Mouse (Mus musculus): ENCODE measurements around the gene Psmd9. TPM values are rescaled to one million over a fixed set of nuclear protein-coding genes. Genes with fewer than 3 reads are reported as not detected.

Gene Psmd9
- polyA plus RNA-seq, 1 experiment = 19.5 TPM

DNA sequence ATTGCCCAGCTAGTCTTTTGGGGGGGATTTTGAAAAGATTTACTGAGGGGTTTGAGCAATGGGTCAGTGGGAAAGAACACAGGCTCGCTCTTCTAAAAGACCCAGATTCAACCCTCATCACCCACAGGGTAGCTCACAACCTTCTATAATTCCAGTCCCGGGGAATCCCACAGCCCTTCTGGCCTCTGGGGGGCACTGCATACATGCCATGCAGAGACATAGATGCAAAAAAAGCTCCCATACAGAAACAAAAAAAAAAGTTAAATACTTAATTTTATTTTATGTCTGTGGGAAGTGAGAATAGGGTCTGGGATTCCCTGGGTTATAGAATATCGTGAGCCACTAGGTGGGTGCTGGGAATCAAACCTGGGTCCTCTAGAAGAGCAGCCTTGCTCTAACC is 97.7 kb downstream of the Psmd9 start:
- Histone ChIP-seq H3K4me3 (ENCODE audit: insufficient read depth, low read depth, low read length) (no peak overlapping the region), H3K27ac (replicated peaks; ENCODE audit: low read depth, low read length) (no peak overlapping the region), H3K4me1 (ENCODE audit: control insufficient read depth, insufficient read depth, insufficient read length, low read length) (no peaks in the 10 kb centered on the region)

DNA sequence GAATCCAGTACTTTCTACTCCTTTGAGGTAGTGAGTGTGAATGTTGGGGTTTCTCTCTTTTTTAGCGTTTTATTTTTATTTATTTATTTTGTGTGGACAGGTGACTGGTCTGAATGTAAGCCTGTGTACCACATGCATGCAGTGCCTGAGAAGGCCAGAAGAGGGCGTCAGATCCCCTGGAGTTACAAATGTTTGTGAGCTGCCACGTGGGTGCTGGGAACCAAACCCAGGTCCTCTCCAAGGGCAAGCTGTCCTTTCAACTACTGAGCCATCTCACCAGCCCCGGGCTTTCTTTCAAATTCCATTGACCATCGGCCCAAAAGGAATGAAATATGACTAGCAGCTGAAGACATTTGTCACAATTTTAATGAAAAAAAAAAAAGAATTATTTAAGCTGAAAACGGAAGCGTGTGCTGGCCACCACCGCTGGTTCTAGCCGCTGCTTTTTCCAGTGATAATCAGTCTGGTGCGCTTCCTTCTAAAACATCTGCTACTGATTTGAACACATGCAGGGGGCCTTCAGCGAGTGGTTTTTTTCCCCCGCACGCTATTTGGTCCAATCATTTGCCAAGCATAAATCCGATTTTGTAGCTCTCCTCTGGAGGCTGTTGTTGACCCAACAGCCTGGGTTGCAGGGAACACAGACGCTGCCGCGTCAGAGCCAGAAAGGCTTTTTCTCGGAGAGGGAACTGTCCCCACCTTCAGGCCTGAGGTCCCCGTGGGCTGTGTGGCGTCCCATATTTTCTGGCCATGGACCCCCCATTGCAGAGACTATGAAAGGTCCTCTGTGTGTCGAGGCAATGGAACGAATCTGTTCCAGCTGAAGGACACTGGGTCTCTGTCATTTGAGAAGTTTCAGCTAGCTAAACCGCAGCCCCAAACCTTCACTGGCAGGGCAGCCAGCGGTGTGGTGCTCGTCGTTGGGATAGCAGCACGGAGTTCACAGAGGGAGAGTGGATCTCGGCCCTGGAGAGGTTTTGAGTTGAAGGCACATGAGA is 99.6 kb downstream of the Psmd9 start:
- no peak overlapping the region for H3K4me3 ChIP-seq (ENCODE audit: insufficient read depth, low read depth, low read length)
- H3K27ac ChIP-seq (replicated peaks; ENCODE audit: low read depth, low read length) = no peak overlapping the region
- no peaks in the 10 kb centered on the region for H3K4me1 ChIP-seq (ENCODE audit: control insufficient read depth, insufficient read depth, insufficient read length, low read length)

DNA sequence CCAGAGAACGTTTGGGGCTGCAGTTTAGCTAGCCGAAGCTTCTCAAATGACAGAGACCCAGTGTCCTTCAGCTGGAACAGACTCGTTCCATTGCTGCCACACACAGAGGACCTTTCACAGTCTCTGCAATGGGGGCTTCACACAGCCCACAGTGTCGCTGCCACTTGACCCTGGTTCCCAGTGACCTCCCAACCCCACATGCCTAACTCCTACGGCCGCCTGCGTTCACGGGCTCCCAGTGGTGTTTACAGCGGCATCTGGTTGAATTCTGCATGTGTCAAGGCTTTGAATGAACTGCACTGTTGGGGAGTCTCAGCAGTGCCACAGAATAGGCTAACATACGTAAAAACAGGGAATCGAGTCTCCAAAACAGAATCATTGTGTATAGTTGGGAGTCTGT is 101.7 kb downstream of the Psmd9 start:
- Histone ChIP-seq H3K27ac (replicated peaks; ENCODE audit: low read depth, low read length) (no peak overlapping the region), H3K4me1 (ENCODE audit: control insufficient read depth, insufficient read depth, insufficient read length, low read length) (no peaks in the 10 kb centered on the region), H3K4me3 (ENCODE audit: insufficient read depth, low read depth, low read length) (no peak overlapping the region)

DNA sequence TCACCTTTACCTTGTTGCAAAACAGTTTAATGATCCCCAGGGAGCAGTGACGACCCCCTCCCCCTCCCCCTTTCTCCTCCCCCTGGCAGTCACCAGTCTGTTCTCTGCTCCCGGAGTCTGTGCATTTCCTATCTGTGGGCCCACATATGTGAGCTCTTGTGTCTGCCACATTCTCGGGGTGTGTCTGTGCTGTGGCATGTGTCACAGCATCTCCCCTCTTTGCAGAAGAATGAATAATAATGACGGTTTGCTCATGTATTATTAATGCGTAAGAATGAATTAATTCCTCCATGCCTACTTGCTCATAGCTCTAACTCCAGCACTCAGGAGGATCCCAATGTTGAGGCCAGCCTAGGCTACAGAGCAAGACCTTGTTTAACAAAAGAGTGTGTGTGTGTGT is 103.7 kb downstream of the Psmd9 start:
- no peaks in the 10 kb centered on the region for H3K4me1 ChIP-seq (ENCODE audit: control insufficient read depth, insufficient read depth, insufficient read length, low read length)
- no peak overlapping the region for H3K27ac ChIP-seq (replicated peaks; ENCODE audit: low read depth, low read length)
- no peak overlapping the region for H3K4me3 ChIP-seq (ENCODE audit: insufficient read depth, low read depth, low read length)

DNA sequence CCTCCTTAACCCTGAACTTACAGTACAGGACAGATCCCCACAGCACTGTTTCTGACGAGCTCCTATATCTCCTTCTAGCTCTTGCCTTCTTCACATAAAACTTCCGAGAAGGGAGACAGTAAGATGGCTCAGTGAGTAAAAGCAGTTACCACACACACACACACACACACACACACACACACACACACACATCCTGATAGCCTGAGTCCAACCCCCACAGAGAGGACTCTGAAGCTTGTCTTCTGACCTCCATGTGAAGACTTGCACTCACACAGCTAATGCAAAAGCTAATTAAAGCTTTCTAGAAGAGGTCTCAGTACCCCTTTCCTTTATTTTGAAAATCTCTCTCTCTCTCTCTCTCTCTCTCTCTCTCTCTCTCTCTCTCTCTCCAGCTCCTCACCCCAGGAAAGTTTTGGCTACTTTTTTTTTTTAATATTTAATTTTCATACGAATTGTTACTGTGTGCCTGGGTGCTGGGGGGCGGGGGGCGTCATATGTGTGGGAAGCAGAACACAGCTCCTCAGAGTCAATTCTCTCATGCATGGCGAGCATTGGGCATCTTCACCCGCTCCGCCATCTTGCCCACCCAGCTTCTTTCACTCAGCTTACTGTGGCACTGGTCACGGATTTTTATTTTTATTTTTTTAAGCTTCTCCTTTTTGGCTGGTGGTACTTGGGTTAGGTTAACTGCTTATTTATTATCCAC is 107.6 kb downstream of the Psmd9 start:
- no peaks in the 10 kb centered on the region for H3K4me1 ChIP-seq (ENCODE audit: control insufficient read depth, insufficient read depth, insufficient read length, low read length)
- no peak overlapping the region for H3K27ac ChIP-seq (replicated peaks; ENCODE audit: low read depth, low read length)
- no peak overlapping the region for H3K4me3 ChIP-seq (ENCODE audit: insufficient read depth, low read depth, low read length)

DNA sequence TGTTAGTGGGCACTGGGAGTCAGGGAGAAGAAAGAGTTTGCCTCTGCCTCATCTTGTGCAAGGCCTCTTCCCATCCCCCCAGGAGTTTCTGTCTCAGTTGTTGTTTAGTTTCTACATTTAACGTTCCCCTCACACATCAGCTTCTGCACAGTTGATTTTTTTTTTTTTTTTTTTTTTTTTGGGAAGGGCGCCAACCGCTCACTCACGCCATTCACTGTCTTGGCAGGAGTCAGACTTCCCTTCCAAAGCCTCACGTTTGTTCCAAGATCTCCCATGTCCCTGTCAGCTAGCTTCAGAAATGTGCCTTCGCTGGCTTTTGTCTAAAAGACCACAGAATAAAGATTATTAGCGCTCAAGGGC is 108.1 kb downstream of the Psmd9 start:
- Histone ChIP-seq H3K4me3 (ENCODE audit: insufficient read depth, low read depth, low read length) (no peak overlapping the region), H3K4me1 (ENCODE audit: control insufficient read depth, insufficient read depth, insufficient read length, low read length) (no peaks in the 10 kb centered on the region), H3K27ac (replicated peaks; ENCODE audit: low read depth, low read length) (no peak overlapping the region)

DNA sequence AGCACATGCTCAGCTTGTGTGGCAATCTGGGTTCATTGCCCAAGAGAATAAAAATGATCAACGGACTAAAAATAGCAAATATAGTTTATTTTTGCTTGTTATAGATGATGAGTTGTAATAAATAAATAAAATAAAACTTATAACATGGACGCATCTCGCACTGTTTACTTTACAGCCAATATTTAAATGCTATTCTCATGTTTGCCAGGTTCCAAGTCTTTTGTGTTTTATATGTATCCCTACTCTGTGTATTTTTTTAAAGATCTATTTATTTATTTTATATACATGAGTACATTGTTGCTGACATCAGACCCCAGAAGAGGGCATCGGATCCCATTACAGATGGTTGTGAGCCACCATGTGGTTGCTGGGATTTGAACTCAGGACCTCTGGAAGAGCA is 108.5 kb downstream of the Psmd9 start:
- Histone ChIP-seq H3K4me1 (ENCODE audit: control insufficient read depth, insufficient read depth, insufficient read length, low read length) (no peaks in the 10 kb centered on the region), H3K4me3 (ENCODE audit: insufficient read depth, low read depth, low read length) (no peak overlapping the region), H3K27ac (replicated peaks; ENCODE audit: low read depth, low read length) (no peak overlapping the region)

DNA sequence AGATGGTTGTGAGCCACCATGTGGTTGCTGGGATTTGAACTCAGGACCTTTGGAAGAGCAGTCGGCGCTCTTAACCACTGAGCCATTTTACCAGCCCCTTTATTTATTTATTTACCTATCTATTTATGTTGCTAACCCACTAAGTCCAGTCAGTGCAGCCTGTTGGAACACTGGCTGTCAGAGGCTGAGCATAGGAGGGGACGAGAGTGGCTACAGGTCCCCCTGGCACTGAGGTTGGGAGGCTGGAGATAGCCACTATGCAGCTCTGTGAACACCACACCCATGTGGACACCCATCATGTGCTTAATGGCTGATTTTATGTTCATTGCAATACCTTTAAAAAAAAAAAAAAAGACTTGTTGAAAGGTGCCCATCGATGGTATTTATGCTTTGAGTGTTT is 110.0 kb downstream of the Psmd9 start:
- H3K27ac ChIP-seq (replicated peaks; ENCODE audit: low read depth, low read length) = no peak overlapping the region
- no peak overlapping the region for H3K4me3 ChIP-seq (ENCODE audit: insufficient read depth, low read depth, low read length)
- no peaks in the 10 kb centered on the region for H3K4me1 ChIP-seq (ENCODE audit: control insufficient read depth, insufficient read depth, insufficient read length, low read length)

DNA sequence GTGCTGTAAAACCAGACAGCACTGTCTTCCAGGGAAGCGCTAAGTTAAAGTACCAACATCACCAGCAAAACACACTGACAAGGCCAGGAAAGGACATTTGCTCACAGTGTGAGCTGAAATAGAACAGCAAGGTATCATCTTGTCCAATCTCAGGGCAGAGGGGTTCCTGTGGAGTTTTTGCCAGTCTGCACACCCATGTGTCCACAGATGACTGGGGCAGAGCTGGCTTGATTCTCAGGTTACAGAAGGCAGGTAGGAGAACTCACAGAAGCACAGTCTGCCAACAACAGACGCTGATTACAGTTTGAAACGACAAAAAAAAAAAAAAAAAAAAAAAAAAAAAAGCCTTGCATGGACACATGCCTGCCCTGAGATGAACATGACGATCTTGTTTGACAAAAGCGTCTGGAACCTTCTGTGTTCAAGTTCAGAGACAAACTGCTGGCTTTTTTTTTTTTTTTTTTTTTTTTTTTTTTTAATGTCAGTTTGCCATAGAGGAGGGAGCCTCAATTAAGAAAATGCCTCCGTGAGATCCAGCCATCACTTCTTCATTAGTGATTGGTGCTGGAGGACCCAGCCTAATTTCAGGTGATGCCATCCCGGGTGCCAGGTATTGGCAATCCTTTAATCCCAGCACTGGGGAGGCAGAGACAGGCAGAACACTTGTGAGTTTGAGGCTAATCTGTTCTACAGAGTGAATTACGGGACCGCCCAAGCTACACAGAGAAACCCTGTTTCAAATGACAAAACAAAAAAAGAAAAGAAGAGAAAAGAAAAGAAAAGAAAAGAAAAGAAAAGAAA is 112.3 kb downstream of the Psmd9 start:
- no peaks in the 10 kb centered on the region for H3K4me1 ChIP-seq (ENCODE audit: control insufficient read depth, insufficient read depth, insufficient read length, low read length)
- no peak overlapping the region for H3K27ac ChIP-seq (replicated peaks; ENCODE audit: low read depth, low read length)
- H3K4me3 ChIP-seq (ENCODE audit: insufficient read depth, low read depth, low read length) = no peak overlapping the region

DNA sequence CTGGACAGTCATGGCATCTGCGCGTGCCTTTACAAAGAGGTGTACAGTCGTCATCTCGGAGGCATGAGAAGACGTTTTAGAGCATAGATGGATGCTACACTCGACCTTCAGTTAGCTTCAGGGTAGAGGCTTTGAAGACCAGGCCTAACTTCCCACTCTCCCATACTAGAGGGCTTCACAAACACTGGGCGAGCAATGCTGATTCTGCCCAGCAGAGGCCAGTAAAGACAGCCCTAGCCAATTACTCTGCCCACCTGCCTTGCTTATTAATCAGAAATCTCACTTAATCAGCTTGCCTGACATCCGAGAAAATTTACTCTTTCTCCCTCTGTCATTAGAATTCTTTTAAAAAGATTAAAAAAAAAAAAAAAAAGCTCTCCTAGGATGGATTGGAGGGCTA is 116.0 kb downstream of the Psmd9 start:
- Histone ChIP-seq H3K27ac (replicated peaks; ENCODE audit: low read depth, low read length) (no peak overlapping the region), H3K4me3 (ENCODE audit: insufficient read depth, low read depth, low read length) (no peak overlapping the region), H3K4me1 (ENCODE audit: control insufficient read depth, insufficient read depth, insufficient read length, low read length) (no peaks in the 10 kb centered on the region)

DNA sequence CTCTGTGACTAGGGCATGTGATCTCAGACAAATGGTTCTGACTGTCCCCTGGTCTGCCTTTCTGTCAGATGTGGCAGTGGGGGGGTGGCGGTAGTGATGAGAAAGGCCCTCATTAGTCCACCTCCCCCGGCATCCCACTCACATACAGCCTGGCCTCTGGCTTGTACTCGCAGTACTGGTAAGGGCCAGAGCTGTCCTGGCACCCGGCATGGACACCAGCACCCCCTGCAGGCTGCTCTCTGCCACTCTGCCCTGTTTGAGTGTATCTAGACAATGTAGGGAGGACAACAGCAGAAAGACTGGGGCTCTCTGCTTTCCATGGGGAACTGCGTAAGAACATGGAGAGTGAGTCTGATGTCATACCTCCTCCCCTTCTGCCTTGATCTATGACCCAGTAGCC is 118.9 kb downstream of the Psmd9 start:
- H3K4me1 ChIP-seq (ENCODE audit: control insufficient read depth, insufficient read depth, insufficient read length, low read length) = no peaks in the 10 kb centered on the region
- no peak overlapping the region for H3K27ac ChIP-seq (replicated peaks; ENCODE audit: low read depth, low read length)
- no peak overlapping the region for H3K4me3 ChIP-seq (ENCODE audit: insufficient read depth, low read depth, low read length)

DNA sequence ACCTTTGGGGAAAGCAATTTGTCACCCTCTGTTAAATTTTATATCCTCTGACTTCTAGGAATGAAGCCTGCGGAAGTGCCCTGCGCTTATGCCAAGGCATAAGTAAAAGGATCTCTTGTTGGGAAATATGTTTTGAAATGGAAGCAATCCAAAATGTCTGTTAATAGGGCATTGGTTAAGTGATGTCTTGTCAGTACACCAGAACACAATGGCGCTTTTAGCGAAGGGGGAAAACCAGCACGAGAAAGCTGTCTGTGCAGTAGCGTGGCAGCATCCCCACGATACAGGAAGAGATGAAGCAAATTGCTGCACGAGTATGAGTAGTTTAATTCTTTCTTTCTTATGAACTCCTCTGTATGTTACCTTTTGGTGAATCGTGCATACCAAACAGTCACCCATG is 125.4 kb downstream of the Psmd9 start:
- H3K4me1 ChIP-seq (ENCODE audit: control insufficient read depth, insufficient read depth, insufficient read length, low read length) = no peaks in the 10 kb centered on the region
- no peak overlapping the region for H3K4me3 ChIP-seq (ENCODE audit: insufficient read depth, low read depth, low read length)

DNA sequence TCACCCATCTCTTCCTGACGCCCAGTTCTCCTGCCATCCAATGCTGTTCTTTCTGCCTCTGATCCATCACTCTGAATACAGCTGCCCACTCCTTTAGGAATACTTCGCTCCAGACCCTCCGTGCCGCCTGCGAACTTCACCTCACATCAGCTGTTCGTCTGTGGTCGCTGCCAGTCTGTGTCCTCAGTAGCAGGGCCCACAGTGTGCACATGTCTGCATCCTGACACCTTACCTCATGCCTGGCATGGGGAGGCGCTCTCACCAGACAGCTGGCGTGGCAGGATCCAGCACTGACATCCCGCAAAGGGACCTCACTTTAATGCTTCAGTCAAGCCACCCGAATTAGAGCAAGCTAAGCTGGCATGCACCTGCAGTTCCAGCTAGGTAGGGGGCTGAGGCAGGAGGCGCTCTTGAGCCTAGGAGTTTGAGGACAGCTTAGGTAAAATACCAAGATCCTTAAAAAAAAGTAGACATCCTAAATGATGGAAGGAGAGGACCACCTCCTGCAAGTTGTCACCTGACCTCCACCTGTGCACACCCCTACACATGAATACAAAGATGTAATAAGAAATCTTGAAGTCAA is 127.1 kb downstream of the Psmd9 start:
- H3K4me3 ChIP-seq (ENCODE audit: insufficient read depth, low read depth, low read length) = no peak overlapping the region
- H3K27ac ChIP-seq (replicated peaks; ENCODE audit: low read depth, low read length) = no peak overlapping the region
- H3K4me1 ChIP-seq (ENCODE audit: control insufficient read depth, insufficient read depth, insufficient read length, low read length) = no peaks in the 10 kb centered on the region

More for the DNA sequence above, 125.4 kb downstream of the Psmd9 start:
- H3K27ac ChIP-seq (replicated peaks; ENCODE audit: low read depth, low read length) = no peak overlapping the region

DNA sequence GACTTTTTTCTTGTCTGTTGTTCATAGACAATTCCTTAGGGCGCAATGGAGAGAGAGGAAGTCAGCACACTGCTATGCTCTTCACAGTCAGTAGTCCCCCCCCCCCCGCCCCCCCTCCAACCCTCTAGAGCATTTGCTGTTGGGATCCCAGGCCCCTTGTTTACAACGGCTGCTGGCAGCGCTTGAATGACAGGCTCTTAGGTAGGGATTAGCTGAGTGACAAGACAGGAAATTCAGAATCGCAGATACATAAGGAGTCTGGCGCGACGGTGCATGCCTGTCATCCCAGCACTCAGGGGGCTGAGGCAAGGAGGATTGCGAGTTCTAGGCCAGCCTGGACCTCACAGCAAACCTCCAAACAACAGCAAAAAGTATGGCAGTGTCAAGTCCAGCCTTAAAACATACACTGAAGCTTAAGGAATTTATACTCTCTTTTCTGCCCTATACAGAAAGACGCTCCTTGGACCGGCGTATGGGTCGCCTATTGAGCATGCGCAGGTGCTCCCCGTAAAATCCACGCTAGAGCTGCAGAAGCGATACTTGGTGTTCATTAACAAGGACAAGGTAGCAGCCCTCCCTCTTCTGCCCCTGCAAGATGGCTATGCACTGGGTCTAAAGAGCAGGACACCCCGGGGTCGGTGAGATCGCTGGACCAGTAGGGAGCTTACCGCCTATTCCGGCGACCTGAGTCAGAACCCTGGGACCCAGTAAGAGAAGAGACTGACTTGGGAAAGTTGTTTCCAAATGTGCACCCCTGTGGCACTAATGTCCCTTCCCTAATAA is 128.0 kb downstream of the Psmd9 start:
- no peaks in the 10 kb centered on the region for H3K4me1 ChIP-seq (ENCODE audit: control insufficient read depth, insufficient read depth, insufficient read length, low read length)
- H3K4me3 ChIP-seq (ENCODE audit: insufficient read depth, low read depth, low read length) = no peak overlapping the region
- H3K27ac ChIP-seq (replicated peaks; ENCODE audit: low read depth, low read length) = no peak overlapping the region
